Mouse (Mus musculus) liver, embryonic 11.5 days (tissue): Measurements from ENCODE around the gene Lrmda. TPM values are rescaled to one million over a fixed set of nuclear protein-coding genes. Genes with fewer than 3 reads are reported as not detected.

Experiments
- ATAC-seq: fragments of 200-750 bp; cut with Nextera tagmentation; replicated peaks from 2 replicates; pipeline ENCODE4 v1.8.0; 2017; ENCODE audit warnings: moderate number of reproducible peaks, mild to moderate bottlenecking, moderate TSS enrichment, moderate library complexity; ENCODE audit not compliant: low FRiP score
- DNase-seq: peaks from one replicate; pipeline ENCODE4 v3.0.0-alpha.2; 2017; ENCODE audit warnings: low spot score
- H3K27ac ChIP-seq: fragments of 300-500 bp; sonication (generic); 2 replicates; pipeline ENCODE4 v1.5.1; 2014; ENCODE audit warnings: mild to moderate bottlenecking, low read depth, low read length, control low read depth
- H3K27me3 ChIP-seq: fragments of 300-500 bp; sonication (generic); replicated peaks from 2 replicates; pipeline ENCODE4 v1.6.1; 2014; ENCODE audit warnings: low read length, mixed read lengths; ENCODE audit not compliant: control insufficient read depth, insufficient read depth
- H3K36me3 ChIP-seq: fragments of 300-500 bp; sonication (generic); 2 replicates; pipeline ENCODE4 v1.6.1; 2014; ENCODE audit warnings: mild to moderate bottlenecking, low read length, moderate library complexity, mixed read lengths; ENCODE audit not compliant: control insufficient read depth, insufficient read depth
- H3K4me1 ChIP-seq: fragments of 300-500 bp; sonication (generic); replicated peaks from 2 replicates; pipeline ENCODE4 v1.6.1; 2014; ENCODE audit warnings: low read length, mixed read lengths; ENCODE audit not compliant: control insufficient read depth, insufficient read depth
- H3K4me2 ChIP-seq: fragments of 300-500 bp; sonication (generic); 2 replicates; pipeline ENCODE4 v1.6.1; 2014; ENCODE audit warnings: mild to moderate bottlenecking, control low read depth, moderate library complexity
- H3K4me3 ChIP-seq: fragments of 300-500 bp; sonication (generic); 2 replicates; pipeline ENCODE4 v1.5.1; 2014; ENCODE audit warnings: low read depth, low read length, control low read depth
- H3K9ac ChIP-seq: fragments of 300-500 bp; sonication (generic); 2 replicates; pipeline ENCODE4 v1.6.1; 2014; ENCODE audit warnings: low read depth, low read length, control low read depth
- H3K9me3 ChIP-seq: fragments of 300-500 bp; sonication (generic); 2 replicates; pipeline ENCODE4 v1.6.1; 2016; ENCODE audit warnings: low read length, inconsistent platforms, mixed read lengths; ENCODE audit not compliant: control insufficient read depth
- WGBS: fragments of 180-500 bp; shearing (Covaris S2); extraction: QIAGEN DNeasy Blood & Tissue Kit; methylation state at CpG from one replicate; pipeline ENCODE4 v1.1.7; 2014; 5-methylcytosine and 5-hydroxymethylcytosine counted together
- polyA plus RNA-seq: library from polyadenylated mRNA; unstranded; fragments of >200 nt; fragmentation: Nextera tagmentation; extraction: Ambion mirVana; gene quantifications from 2 replicates; pipeline ENCODE4 v1.2.1, GENCODE M21; 2014

Gene Lrmda
- polyA plus RNA-seq, 1 experiment from 2014 or later: 0.53 TPM

GRCm38 (mm10) chr14:22023533-22023932 is 4.0 kb downstream of the Lrmda start:
- no peaks in the 10 kb centered on the region; the same call in 1 of the 2 replicates for H3K4me1 ChIP-seq
- 0 out of 2 replicates have a peak, but pooled peaks cover 4% of the 10 kb centered on the region for H3K27me3 ChIP-seq
- ATAC-seq (no peak), DNase-seq (no peak)
- H3K27ac ChIP-seq: no peak overlapping the region
- H3K4me2 ChIP-seq: no peak overlapping the region
- H3K9ac ChIP-seq: no peak overlapping the region
- no peaks in the 10 kb centered on the region for H3K9me3 ChIP-seq
- no peaks in the 10 kb centered on the region for H3K36me3 ChIP-seq
- H3K4me3 ChIP-seq: no peak overlapping the region
- WGBS: 56% methylated on average over 4 of the region's 4 CpGs

GRCm38 (mm10) chr14:22035900-22036299 is 16.4 kb downstream of the Lrmda start:
- Histone ChIP-seq H3K4me3 (no peak overlapping the region), H3K36me3 (no peaks in the 10 kb centered on the region), H3K9ac (no peak overlapping the region), H3K27ac (no peak overlapping the region), H3K4me1 (no peaks in the 10 kb centered on the region; the same call in 1 of the 2 replicates), H3K27me3 (no peaks in the 10 kb centered on the region; the same call in 1 of the 2 replicates), H3K4me2 (no peak overlapping the region), H3K9me3 (no peaks in the 10 kb centered on the region)
- ATAC-seq: no peak
- 67% methylated on average over 3 of the region's 3 CpGs for WGBS
- no peak for DNase-seq

GRCm38 (mm10) chr14:22036338-22036737 is 16.8 kb downstream of the Lrmda start:
- 81% methylated on average over 6 of the region's 6 CpGs for WGBS
- no peaks in the 10 kb centered on the region; the same call in 1 of the 2 replicates for H3K4me1 ChIP-seq
- H3K9me3 ChIP-seq: no peaks in the 10 kb centered on the region
- DNase-seq (no peak), ATAC-seq (no peak)
- no peak overlapping the region for H3K4me2 ChIP-seq
- no peaks in the 10 kb centered on the region; the same call in 1 of the 2 replicates for H3K27me3 ChIP-seq
- no peak overlapping the region for H3K9ac ChIP-seq
- H3K27ac ChIP-seq: no peak overlapping the region
- no peaks in the 10 kb centered on the region for H3K36me3 ChIP-seq
- no peak overlapping the region for H3K4me3 ChIP-seq

GRCm38 (mm10) chr14:22036802-22037497 is 17.4 kb downstream of the Lrmda start:
- ATAC-seq (no peak), DNase-seq (no peak)
- 82% methylated on average over 12 of the region's 12 CpGs for WGBS
- Histone ChIP-seq H3K4me1 (no peaks in the 10 kb centered on the region; the same call in 1 of the 2 replicates), H3K27ac (no peak overlapping the region), H3K9ac (no peak overlapping the region), H3K4me3 (no peak overlapping the region), H3K36me3 (no peaks in the 10 kb centered on the region), H3K4me2 (no peak overlapping the region), H3K9me3 (no peaks in the 10 kb centered on the region), H3K27me3 (no peaks in the 10 kb centered on the region; the same call in 1 of the 2 replicates)

- Histone ChIP-seq H3K36me3 (no peaks in the 10 kb centered on the region), H3K4me1 (no peaks in the 10 kb centered on the region; the same call in 1 of the 2 replicates), H3K9ac (no peak overlapping the region), H3K9me3 (no peaks in the 10 kb centered on the region), H3K27ac (no peak overlapping the region), H3K4me2 (no peak overlapping the region), H3K27me3 (no peaks in the 10 kb centered on the region; the same call in 1 of the 2 replicates), H3K4me3 (no peak overlapping the region)
- ATAC-seq (no peak), DNase-seq (no peak)
- WGBS: 80% methylated on average over 16 of the region's 16 CpGs
These were observed 18.1 kb downstream of the Lrmda start for GRCm38 (mm10) chr14:22037498-22038131.

GRCm38 (mm10) chr14:22042146-22042545 is 22.6 kb downstream of the Lrmda start:
- no peak for DNase-seq
- no peaks in the 10 kb centered on the region for H3K9me3 ChIP-seq
- H3K36me3 ChIP-seq: no peaks in the 10 kb centered on the region
- H3K27ac ChIP-seq: no peak overlapping the region
- no peaks in the 10 kb centered on the region for H3K4me1 ChIP-seq
- no peak for ATAC-seq
- H3K4me3 ChIP-seq: no peak overlapping the region
- H3K9ac ChIP-seq: no peak overlapping the region
- 79% methylated on average over 6 of the region's 6 CpGs for WGBS
- no peaks in the 10 kb centered on the region for H3K27me3 ChIP-seq
- H3K4me2 ChIP-seq: no peak overlapping the region

GRCm38 (mm10) chr14:22043420-22043819 is 23.9 kb downstream of the Lrmda start:
- Histone ChIP-seq H3K27me3 (no peaks in the 10 kb centered on the region), H3K27ac (no peak overlapping the region), H3K36me3 (no peaks in the 10 kb centered on the region), H3K4me3 (no peak overlapping the region), H3K4me1 (peaks cover 11% of the 10 kb centered on the region), H3K9ac (no peak overlapping the region), H3K4me2 (no peak overlapping the region), H3K9me3 (no peaks in the 10 kb centered on the region)
- DNase-seq (no peak), ATAC-seq (no peak)
- 81% methylated on average over 5 of the region's 5 CpGs for WGBS

- WGBS: 81% methylated on average over 10 of the region's 10 CpGs
- Histone ChIP-seq H3K4me3 (no peak overlapping the region), H3K9ac (no peak overlapping the region), H3K4me1 (peaks cover 22% of the 10 kb centered on the region), H3K27me3 (no peaks in the 10 kb centered on the region), H3K9me3 (no peaks in the 10 kb centered on the region), H3K4me2 (no peak overlapping the region), H3K27ac (no peak overlapping the region), H3K36me3 (no peaks in the 10 kb centered on the region)
- no peak for DNase-seq
- ATAC-seq: no peak
These were observed 26.8 kb downstream of the Lrmda start for GRCm38 (mm10) chr14:22046262-22046856.
